Mouse (Mus musculus): ENCODE data around the gene Gm11938. TPM values are rescaled to one million over a fixed set of nuclear protein-coding genes. Genes with fewer than 3 reads are reported as not detected.
"Not testable (repeated sequence)": the region's sequence is repeated elsewhere in the genome, so short reads cannot be mapped to it uniquely, and the experiment has no call there.

Gene Gm11938
- total RNA-seq (2015; ENCODE audit: low replicate concordance) (not detected in 2 replicates), total RNA-seq (2017; ENCODE audit: low replicate concordance) (not detected in 2 replicates)

- ATAC-seq (replicated peaks; ENCODE audit: low FRiP score, poor library complexity, severe bottlenecking), result not testable (repeated sequence)
Measured at GRCm38 (mm10) chr11:99603208-99603607, at the start of gene Gm11938. Gm11938 (minus strand) TSS chr11:99603308.

GRCm38 (mm10) chr11:99650136-99650535 lies 47.0 kb upstream of the Gm11938 start, which contains the start of gene Gm11555:
Gm11555 (minus strand) TSS chr11:99650236.
- no peak for ATAC-seq (replicated peaks; ENCODE audit: low FRiP score, poor library complexity, severe bottlenecking)

- ATAC-seq (replicated peaks; ENCODE audit: low FRiP score, poor library complexity, severe bottlenecking), result no peak
Measured at GRCm38 (mm10) chr11:99646444-99646843, 43.3 kb upstream of the Gm11938 start.

GRCm38 (mm10) chr11:99644351-99644750 lies 41.2 kb upstream of the Gm11938 start:
- no peak for ATAC-seq (replicated peaks; ENCODE audit: low FRiP score, poor library complexity, severe bottlenecking)

GRCm38 (mm10) chr11:99643635-99644139 lies 40.6 kb upstream of the Gm11938 start, which contains the start of gene Krtap4-7:
Krtap4-7 (minus strand) TSS chr11:99644089.
- not testable (repeated sequence) for ATAC-seq (replicated peaks; ENCODE audit: low FRiP score, poor library complexity, severe bottlenecking)

GRCm38 (mm10) chr11:99640926-99641325 lies 37.8 kb upstream of the Gm11938 start:
- no peak for ATAC-seq (replicated peaks; ENCODE audit: low FRiP score, poor library complexity, severe bottlenecking)

- no peak for ATAC-seq (replicated peaks; ENCODE audit: low FRiP score, poor library complexity, severe bottlenecking)
Measured at GRCm38 (mm10) chr11:99637086-99637485, 34.0 kb upstream of the Gm11938 start.

- no peak for ATAC-seq (replicated peaks; ENCODE audit: low FRiP score, poor library complexity, severe bottlenecking)
Measured at GRCm38 (mm10) chr11:99634653-99635134, 31.6 kb upstream of the Gm11938 start, which contains the start of gene Krtap4-2. Krtap4-2 (minus strand) TSS chr11:99635084.

GRCm38 (mm10) chr11:99633293-99633692 lies 30.2 kb upstream of the Gm11938 start:
- ATAC-seq (replicated peaks; ENCODE audit: low FRiP score, poor library complexity, severe bottlenecking), result no peak

GRCm38 (mm10) chr11:99630890-99631289 lies 27.8 kb upstream of the Gm11938 start:
- ATAC-seq (replicated peaks; ENCODE audit: low FRiP score, poor library complexity, severe bottlenecking), result no peak

- no peak for ATAC-seq (replicated peaks; ENCODE audit: low FRiP score, poor library complexity, severe bottlenecking)
Measured at GRCm38 (mm10) chr11:99628138-99628537, 25.0 kb upstream of the Gm11938 start, which contains the start of gene Krtap4-1. Krtap4-1 (minus strand) TSS chr11:99628238.

- no peak for ATAC-seq (replicated peaks; ENCODE audit: low FRiP score, poor library complexity, severe bottlenecking)
Measured at GRCm38 (mm10) chr11:99620335-99620734, 17.2 kb upstream of the Gm11938 start, which contains the start of gene Gm11562. Gm11562 (minus strand) TSS chr11:99620435.

GRCm38 (mm10) chr11:99614796-99615363 lies 11.8 kb upstream of the Gm11938 start, which contains the start of gene Krtap2-4:
Krtap2-4 (minus strand) TSS chr11:99614846.
- no peak for ATAC-seq (replicated peaks; ENCODE audit: low FRiP score, poor library complexity, severe bottlenecking)

- not testable (repeated sequence) for ATAC-seq (replicated peaks; ENCODE audit: low FRiP score, poor library complexity, severe bottlenecking)
Measured at GRCm38 (mm10) chr11:99610089-99610488, 7.0 kb upstream of the Gm11938 start, which contains the start of gene Gm11937. Gm11937 (minus strand) TSS chr11:99610189.

- ATAC-seq (replicated peaks; ENCODE audit: low FRiP score, poor library complexity, severe bottlenecking), result no peak
Measured at GRCm38 (mm10) chr11:99609126-99609525, 6.0 kb upstream of the Gm11938 start.

GRCm38 (mm10) chr11:99597742-99598141 lies 5.4 kb downstream of the Gm11938 start, which contains the start of gene Krtap9-3:
Krtap9-3 (minus strand) TSS chr11:99598105.
- not testable (repeated sequence) for ATAC-seq (replicated peaks; ENCODE audit: low FRiP score, poor library complexity, severe bottlenecking)

GRCm38 (mm10) chr11:99590981-99591380 lies 12.1 kb downstream of the Gm11938 start, which contains the start of gene Krtap1-3:
Krtap1-3 (minus strand) TSS chr11:99591339.
- no peak for ATAC-seq (replicated peaks; ENCODE audit: low FRiP score, poor library complexity, severe bottlenecking)

GRCm38 (mm10) chr11:99585096-99585495 lies 18.0 kb downstream of the Gm11938 start:
- no peak for ATAC-seq (replicated peaks; ENCODE audit: low FRiP score, poor library complexity, severe bottlenecking)

- ATAC-seq (replicated peaks; ENCODE audit: low FRiP score, poor library complexity, severe bottlenecking), result no peak
Measured at GRCm38 (mm10) chr11:99583245-99583704, 19.8 kb downstream of the Gm11938 start, which contains the start of gene Krtap1-4. Krtap1-4 (minus strand) TSS chr11:99583654.

GRCm38 (mm10) chr11:99581564-99581963 lies 21.5 kb downstream of the Gm11938 start:
- ATAC-seq (replicated peaks; ENCODE audit: low FRiP score, poor library complexity, severe bottlenecking), result no peak

GRCm38 (mm10) chr11:99581051-99581450 lies 22.1 kb downstream of the Gm11938 start:
- no peak for ATAC-seq (replicated peaks; ENCODE audit: low FRiP score, poor library complexity, severe bottlenecking)
